Mouse (Mus musculus) adrenal gland, adult 2 months (tissue): ENCODE measurements around the gene Phpt1. TPM values are rescaled to one million over a fixed set of nuclear protein-coding genes. Genes with fewer than 3 reads are reported as not detected.
"Not testable (repeated sequence)": the region's sequence is repeated elsewhere in the genome, so short reads cannot be mapped to it uniquely, and the experiment has no call there.

Experiments used
- DNase-seq: peaks from one replicate; pipeline ENCODE4 v3.0.0; 2021
- polyA plus RNA-seq: library from polyadenylated mRNA; depleted of rRNA; stranded (reverse); fragments of >200 nt; gene quantifications from 2 replicates; pipeline ENCODE4 v1.2.3, GENCODE M21; 2012
- total RNA-seq, 2 experiments: library from RNA; stranded (reverse); gene quantifications; 2 replicates each; pipeline ENCODE4 v1.2.3; 2021

The Phpt1 gene
- total and polyA plus RNA-seq, 3 experiments = 53.4 to 54.1 (median 53.5) TPM

- no peak for DNase-seq
These were observed 14.5 kb downstream of the Phpt1 start for GRCm38 (mm10) chr2:25560551-25560950.

GRCm38 (mm10) chr2:25558774-25559173 is 16.2 kb downstream of the Phpt1 start:
- no peak for DNase-seq

- DNase-seq = no peak
These were observed 17.1 kb downstream of the Phpt1 start for GRCm38 (mm10) chr2:25557964-25558360.

GRCm38 (mm10) chr2:25557221-25557963 is 17.6 kb downstream of the Phpt1 start, which contains the start of gene Edf1:
Gene Edf1 (plus strand): TSS chr2:25557847.
- peak; percentile 98 for DNase-seq

- DNase-seq = no peak
These were observed 18.7 kb downstream of the Phpt1 start for GRCm38 (mm10) chr2:25556296-25556695.

GRCm38 (mm10) chr2:25555479-25555878 is 19.5 kb downstream of the Phpt1 start:
- DNase-seq = not testable (repeated sequence)

- not testable (repeated sequence) for DNase-seq
These were observed 21.7 kb downstream of the Phpt1 start for GRCm38 (mm10) chr2:25553171-25553786.

- peak; percentile 67 for DNase-seq
These were observed 23.8 kb downstream of the Phpt1 start for GRCm38 (mm10) chr2:25551186-25551585.

GRCm38 (mm10) chr2:25549021-25549991 is 25.7 kb downstream of the Phpt1 start:
- no peak for DNase-seq

- peak; percentile 99 for DNase-seq
These were observed 28.1 kb downstream of the Phpt1 start, which contains the start of gene Traf2 for GRCm38 (mm10) chr2:25546811-25547491. Gene Traf2 (minus strand): TSS chr2:25546940.

- no peak for DNase-seq
These were observed 28.8 kb downstream of the Phpt1 start for GRCm38 (mm10) chr2:25545996-25546810.

GRCm38 (mm10) chr2:25541644-25542367 is 33.2 kb downstream of the Phpt1 start:
- no peak for DNase-seq

GRCm38 (mm10) chr2:25540541-25540948 is 34.5 kb downstream of the Phpt1 start:
- DNase-seq = peak; percentile 81

GRCm38 (mm10) chr2:25536531-25536930 is 38.5 kb downstream of the Phpt1 start:
- peak; percentile 88 for DNase-seq

- DNase-seq = no peak
These were observed 40.2 kb downstream of the Phpt1 start for GRCm38 (mm10) chr2:25534866-25535182.

- peak; percentile 96 for DNase-seq
These were observed 40.7 kb downstream of the Phpt1 start for GRCm38 (mm10) chr2:25534178-25534865.

- no peak for DNase-seq
These were observed 41.3 kb downstream of the Phpt1 start for GRCm38 (mm10) chr2:25533707-25534106.

- peak; percentile 59 for DNase-seq
These were observed 48.3 kb downstream of the Phpt1 start for GRCm38 (mm10) chr2:25526510-25527302.
